Mouse (Mus musculus): ENCODE results near the gene Nos3.

Gene Nos3

DNA sequence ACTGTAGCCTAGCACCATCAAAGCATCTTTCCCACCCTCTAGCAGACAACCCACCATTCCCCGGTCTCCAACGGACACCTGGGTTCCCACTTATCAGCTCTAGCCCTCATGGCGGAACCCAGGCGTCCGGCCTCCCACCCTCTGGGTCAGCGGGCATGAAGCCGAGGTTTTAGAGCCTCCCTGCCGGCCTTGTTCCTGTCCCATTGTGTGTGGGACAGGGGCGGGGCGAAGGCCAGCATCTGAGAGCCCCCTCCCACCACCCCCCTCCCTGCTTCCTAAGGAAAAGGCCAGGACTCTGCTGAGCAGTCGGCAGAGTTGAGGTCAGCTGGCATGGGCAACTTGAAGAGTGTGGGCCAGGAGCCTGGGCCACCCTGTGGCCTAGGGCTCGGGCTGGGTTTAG lies at the start of gene Nos3:
TSS of gene Nos3 (plus strand) at position 303 of the 400 bp plus-strand sequence.
- DNase-seq (ENCODE audit: low spot score in 2 of 2) = no peak

DNA sequence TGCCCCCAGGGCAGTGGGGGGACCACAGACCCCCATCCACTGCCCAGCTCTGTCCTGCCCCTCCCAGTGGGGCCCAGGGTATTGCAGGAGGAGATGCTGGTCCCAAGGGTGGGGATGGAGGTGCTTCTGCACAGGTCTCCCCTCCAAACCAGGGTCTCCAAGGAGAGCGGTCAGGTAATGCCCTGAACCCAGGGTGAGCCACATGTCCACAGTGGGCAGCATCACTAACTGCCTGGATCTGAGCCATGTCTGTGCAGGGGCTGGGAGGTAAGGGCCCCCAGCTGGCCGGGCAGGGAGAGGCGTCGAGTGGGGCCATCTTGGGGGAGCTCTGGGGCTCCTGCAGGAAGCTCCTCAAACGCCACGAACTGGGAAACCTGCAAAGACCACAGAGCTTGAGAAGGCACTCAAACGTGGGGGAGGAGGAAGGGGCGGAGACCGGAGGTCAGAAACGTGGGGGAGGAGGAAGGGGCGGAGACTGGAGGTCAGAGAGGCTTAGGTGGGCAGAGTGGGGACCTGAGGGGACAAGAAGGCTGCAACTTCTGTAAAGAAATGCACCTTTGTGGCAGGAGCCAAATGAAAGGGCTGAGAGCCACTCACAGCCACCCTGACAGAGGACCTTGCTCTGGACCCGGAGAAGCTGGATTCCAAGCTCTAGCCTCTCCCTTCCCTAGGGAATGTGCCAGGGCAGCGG lies 44.7 kb upstream of the Nos3 start:
- no peak for DNase-seq (ENCODE audit: low spot score in 2 of 2)

- DNase-seq (ENCODE audit: low spot score in 2 of 2) = no peak
Measured at GRCm38 (mm10) chr5:24320467-24320813, 44.2 kb upstream of the Nos3 start.

- DNase-seq (ENCODE audit: low spot score in 2 of 2) = no peak
Measured at GRCm38 (mm10) chr5:24320894-24321293, 43.7 kb upstream of the Nos3 start.

GRCm38 (mm10) chr5:24321711-24322682 lies 42.6 kb upstream of the Nos3 start:
- no peak for DNase-seq (ENCODE audit: low spot score in 2 of 2)

- no peak for DNase-seq (ENCODE audit: low spot score in 2 of 2)
Measured at GRCm38 (mm10) chr5:24325251-24325650, 39.4 kb upstream of the Nos3 start.

DNA sequence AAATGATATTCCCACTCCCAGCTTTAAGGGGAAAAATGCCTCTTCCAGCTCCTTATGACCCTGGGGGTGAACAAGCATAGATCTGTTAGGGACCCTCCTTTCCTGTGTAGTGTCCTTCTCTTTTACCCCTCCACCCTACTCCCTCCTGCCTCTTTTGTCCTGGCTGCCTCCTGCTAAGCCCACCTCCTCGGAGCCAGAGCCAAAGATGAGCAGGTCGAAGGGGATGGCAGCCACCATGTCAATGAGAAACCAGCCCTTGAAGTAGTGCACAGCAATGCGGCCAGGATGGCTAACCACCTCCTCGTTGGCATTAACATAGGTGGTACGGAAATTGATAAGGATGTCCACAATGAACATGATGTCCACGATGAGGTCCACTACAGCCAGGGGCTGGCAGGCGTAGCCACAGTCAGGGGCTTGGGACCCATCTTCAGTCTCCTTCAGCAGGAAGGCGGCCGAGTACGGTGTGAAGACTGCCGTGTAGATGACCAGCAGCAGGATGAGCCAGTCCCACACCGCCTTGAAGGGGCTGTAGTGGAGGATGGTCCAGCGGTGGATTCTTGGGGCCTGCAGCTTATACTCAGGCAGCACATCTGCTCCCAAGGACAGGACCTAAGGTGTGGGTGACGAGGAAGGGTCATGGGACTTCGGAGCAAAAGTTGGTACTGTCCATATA lies 38.3 kb upstream of the Nos3 start:
- no peak for DNase-seq (ENCODE audit: low spot score in 2 of 2)

DNA sequence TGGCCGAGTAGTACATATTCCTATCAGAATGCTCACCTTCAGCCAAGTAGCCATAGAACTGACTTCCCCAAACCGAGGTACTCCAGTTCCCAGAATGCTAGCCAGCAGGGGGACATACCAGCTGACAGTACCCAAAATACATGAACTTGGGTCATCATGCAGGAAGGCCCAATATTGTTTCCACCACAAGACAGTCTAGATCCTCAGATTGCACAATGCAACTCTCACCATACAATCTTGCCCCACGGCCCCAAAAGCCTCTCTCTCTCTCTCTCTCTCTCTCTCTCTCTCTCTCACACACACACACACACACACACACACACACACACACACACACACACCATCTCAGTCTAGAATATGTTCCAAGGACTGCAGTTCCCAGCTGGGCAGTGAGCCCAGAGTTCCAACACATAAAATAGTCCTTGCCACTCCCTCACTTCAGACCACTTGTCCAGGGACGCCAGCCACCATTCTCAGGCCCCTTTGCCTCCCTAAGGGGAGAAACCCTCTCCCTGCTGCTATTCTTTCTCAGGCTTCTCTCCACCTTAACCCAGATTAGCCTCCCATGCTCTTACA lies 37.7 kb upstream of the Nos3 start:
- DNase-seq (ENCODE audit: low spot score in 2 of 2) = no peak

DNA sequence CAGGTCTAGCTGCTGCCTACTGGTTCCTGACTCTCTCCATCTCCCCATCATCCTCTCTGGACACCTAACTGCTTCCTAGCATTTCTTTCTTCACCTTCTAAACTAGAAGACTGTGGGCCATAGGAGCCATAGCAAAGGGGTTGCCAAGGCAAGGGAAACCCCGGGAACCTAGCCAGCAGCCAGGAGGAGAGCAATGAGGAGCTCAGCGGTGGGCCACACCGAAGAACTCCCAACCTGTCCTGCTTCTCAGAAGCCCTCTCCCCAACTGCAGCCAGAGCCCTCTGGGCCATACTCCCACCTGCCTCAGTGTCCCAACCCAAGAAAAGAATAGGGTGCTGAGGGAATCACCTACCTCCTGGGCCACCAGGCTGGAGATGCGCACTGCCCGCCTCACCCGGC lies 35.8 kb upstream of the Nos3 start:
- no peak for DNase-seq (ENCODE audit: low spot score in 2 of 2)

GRCm38 (mm10) chr5:24329212-24329964 lies 35.2 kb upstream of the Nos3 start:
- no peak for DNase-seq (ENCODE audit: low spot score in 2 of 2)

DNA sequence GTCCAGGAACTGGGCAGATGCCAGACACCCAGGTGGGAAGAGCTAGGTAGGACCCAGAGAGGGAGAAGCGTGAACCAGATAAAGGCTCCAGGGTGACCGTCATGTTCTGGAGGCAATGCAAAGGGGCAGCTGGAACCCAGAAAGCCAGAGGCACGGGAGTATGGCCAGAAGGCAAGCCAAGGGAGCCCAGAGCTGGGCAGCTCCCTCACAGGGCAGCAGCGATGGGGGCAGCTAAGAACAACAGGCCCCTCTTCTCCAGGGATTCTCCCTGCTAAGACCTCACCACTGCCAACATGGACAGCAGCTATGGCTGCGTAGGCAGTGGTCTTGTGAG lies 34.7 kb upstream of the Nos3 start:
- no peak for DNase-seq (ENCODE audit: low spot score in 2 of 2)

DNA sequence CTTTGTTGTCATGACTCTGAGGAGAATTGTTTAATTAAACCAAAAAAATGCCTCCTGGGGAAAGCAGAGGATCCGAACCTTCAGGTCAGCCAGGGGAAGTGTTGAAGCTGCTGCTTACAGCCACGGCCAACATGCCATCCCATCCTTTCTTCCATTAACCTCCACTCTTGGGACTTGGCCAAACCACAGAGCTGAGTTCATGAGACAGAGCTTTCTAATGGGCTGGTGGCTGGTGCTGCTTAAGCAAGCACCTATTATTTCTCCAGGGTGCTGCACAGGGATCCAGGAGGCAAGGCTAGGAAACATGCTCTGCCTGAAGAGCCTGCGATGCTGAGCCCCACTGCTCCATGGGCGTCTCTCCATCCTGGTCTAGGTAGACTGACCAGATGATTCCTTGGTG lies 32.2 kb upstream of the Nos3 start:
- DNase-seq (ENCODE audit: low spot score in 2 of 2) = no peak

DNA sequence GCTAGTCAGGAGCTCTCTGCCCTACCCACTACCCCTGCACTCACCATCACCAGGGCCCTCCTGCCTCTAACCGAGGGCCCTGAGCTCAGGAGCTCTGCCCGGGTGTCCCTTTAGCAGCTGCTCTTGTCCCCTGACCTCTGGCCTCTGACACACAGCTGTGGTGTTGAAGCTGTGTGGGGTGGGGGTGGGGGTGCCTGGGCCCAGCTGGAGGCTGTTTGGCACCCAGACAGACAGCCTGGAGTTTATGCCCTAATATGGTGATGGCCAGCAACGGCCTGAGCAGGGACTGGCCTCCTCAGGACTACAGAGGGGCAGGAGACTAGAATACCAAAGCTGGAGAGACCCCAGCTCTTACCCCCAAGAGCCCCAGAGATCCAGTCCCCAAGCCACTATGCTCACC lies 29.9 kb upstream of the Nos3 start:
- no peak for DNase-seq (ENCODE audit: low spot score in 2 of 2)

GRCm38 (mm10) chr5:24335888-24336511 lies 28.6 kb upstream of the Nos3 start:
- DNase-seq (ENCODE audit: low spot score in 2 of 2) = no peak

GRCm38 (mm10) chr5:24337366-24337765 lies 27.2 kb upstream of the Nos3 start:
- no peak for DNase-seq (ENCODE audit: low spot score in 2 of 2)

DNA sequence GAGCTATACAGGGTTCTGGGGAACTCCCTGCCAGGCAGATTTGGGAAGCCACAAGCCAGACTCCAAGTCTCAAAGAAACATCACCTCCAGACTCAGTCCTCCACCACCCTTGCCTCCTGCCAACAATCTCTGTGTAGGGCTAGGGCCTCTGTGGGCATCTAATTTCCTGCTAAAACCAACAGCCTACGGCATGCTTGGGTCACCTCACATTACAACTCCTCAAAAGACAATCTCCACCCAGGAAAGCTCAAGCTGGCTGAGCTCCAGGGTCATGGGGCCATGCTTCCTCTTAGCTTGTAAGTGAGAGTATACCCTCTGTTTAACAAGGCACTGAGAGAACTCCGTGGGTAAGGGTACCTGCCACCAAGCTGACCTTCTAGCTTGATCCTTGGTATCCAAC lies 26.8 kb upstream of the Nos3 start:
- no peak for DNase-seq (ENCODE audit: low spot score in 2 of 2)

GRCm38 (mm10) chr5:24342205-24342963 lies 22.2 kb upstream of the Nos3 start:
- DNase-seq (ENCODE audit: low spot score in 2 of 2) = no peak

GRCm38 (mm10) chr5:24342966-24343365 lies 21.6 kb upstream of the Nos3 start:
- DNase-seq (ENCODE audit: low spot score in 2 of 2) = no peak

- no peak for DNase-seq (ENCODE audit: low spot score in 2 of 2)
Measured at GRCm38 (mm10) chr5:24343379-24343778, 21.2 kb upstream of the Nos3 start.

DNA sequence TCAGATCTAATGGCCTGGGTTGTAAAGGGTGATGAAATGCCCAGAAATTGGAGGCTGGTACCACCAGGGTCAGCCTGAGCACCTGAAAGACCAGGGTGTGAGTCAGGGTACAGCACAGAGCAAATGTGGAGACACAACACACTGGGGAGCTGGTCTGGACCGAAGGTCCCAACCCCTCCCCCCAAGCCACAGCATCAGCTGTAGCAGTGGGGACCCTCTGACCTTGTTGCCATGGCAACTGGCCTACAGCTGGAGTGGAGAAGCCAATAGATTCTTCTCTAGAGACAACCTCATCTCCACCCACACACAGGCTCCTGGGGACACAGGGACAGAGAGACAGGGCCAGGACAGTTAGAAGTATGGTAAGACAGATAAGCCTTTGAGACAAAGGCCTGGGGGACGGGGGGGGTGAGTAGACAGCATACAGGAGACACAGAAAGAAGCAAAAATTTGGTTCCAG lies 20.6 kb upstream of the Nos3 start:
- no peak for DNase-seq (ENCODE audit: low spot score in 2 of 2)

Measured in natural killer cell, adult 2 months (primary cell).